Mouse (Mus musculus) liver, embryonic 18 days (tissue): ENCODE results near the gene Gbp10. TPM values are rescaled to one million over a fixed set of nuclear protein-coding genes. Genes with fewer than 3 reads are reported as not detected.

Experiments used
- polyA plus RNA-seq: library from polyadenylated mRNA; depleted of rRNA; stranded (reverse); fragments of >200 nt; gene quantifications from 2 replicates; pipeline ENCODE4 v1.2.3, GENCODE M21; 2012; rRNA removed

The Gbp10 gene
- polyA plus RNA-seq = 1.3 and 2.9 TPM in 2 replicates

GRCm38 (mm10) chr5:105239483-105240047, at the start of gene Gbp10:
Gbp10 (minus strand) TSS chr5:105239533.

Other genes starting within 250 kb of the Gbp10 start
- gene Gbp9, start 100.0 kb downstream of the Gbp10 start, polyA plus RNA-seq = 3.7 and 4.5 TPM in 2 replicates
- gene Gbp8, start 100.0 kb downstream of the Gbp10 start, polyA plus RNA-seq = 6.1 and 6.8 TPM in 2 replicates
- gene Gbp4, start 99.9 kb downstream of the Gbp10 start, polyA plus RNA-seq = 2.5 and 3.4 TPM in 2 replicates
- gene Gm43302, start 54.2 kb upstream of the Gbp10 start, polyA plus RNA-seq = 0.75 and 1.1 TPM in 2 replicates
- gene Gbp6, start 54.2 kb upstream of the Gbp10 start, polyA plus RNA-seq = 9.6 and 12.3 TPM in 2 replicates
- 1.7 and 1.9 TPM in 2 replicates for gene Lrrc8b, start 176.2 kb upstream of the Gbp10 start, polyA plus RNA-seq